ENCODE assay signal across 12 mouse cellular contexts in the genomic region with DNA sequence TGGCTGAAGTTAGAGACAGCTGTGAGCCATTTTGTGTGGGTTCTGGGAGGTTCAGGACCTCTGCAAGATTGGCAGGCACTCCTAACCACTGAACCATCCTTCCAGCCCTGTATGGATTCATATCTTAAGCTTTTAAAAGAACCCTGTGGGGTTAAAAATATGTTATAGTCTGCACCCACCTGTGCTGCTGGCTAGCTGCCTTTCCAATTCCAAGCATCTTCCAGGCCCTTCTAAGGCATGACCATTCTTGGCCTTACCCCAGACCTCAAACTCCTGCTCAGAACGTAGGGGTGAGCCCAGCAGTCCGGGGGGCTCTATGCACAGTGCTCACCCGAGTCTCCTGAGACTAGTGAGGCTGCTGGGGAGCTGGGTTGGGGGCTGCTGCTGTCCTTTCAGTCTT.
"Had no signal": no experiment of that assay in that cellular context is flagged by ENCODE, and none has a peak within 500 bp of the region (broad histone marks: within the 10 kb centered on the region; RNA-seq: fewer than 3 reads in every experiment).

No protein-coding gene starts in this region.

- DNase-seq: kidney, adult 8-10 months; kidney, postnatal 10 days; kidney, postnatal 36 days; layer of hippocampus, postnatal 36 days; thymus, postnatal 25 days had no signal

- H3K4me2 ChIP-seq: kidney, embryonic 15.5 days; lung, embryonic 15.5 days; midbrain, embryonic 13.5 days had no signal

- ATAC-seq: midbrain, embryonic 13.5 days; midbrain, embryonic 16.5 days had no signal

- H3K27me3 ChIP-seq: kidney, embryonic 15.5 days; lung, embryonic 15.5 days; midbrain, embryonic 13.5 days had no signal

- H3K27ac ChIP-seq: kidney, embryonic 15.5 days; left cerebral cortex, adult 2 months; liver, embryonic 14.5 days; lung, embryonic 15.5 days; macrophage; midbrain, embryonic 13.5 days had no signal

- H3K36me3 ChIP-seq: kidney, embryonic 15.5 days; lung, embryonic 15.5 days had no signal

- H3K4me3 ChIP-seq: kidney, embryonic 15.5 days; left cerebral cortex, adult 2 months; lung, embryonic 15.5 days; midbrain, embryonic 13.5 days had no signal

- H3K9me3 ChIP-seq: kidney, embryonic 15.5 days; lung, embryonic 15.5 days; midbrain, embryonic 13.5 days had no signal

- H3K9ac ChIP-seq: kidney, embryonic 15.5 days; liver, embryonic 14.5 days; lung, embryonic 15.5 days; midbrain, embryonic 13.5 days had no signal
